Mouse (Mus musculus) right cerebral cortex, adult 18-20 months (tissue): ENCODE results near the gene 3830406C13Rik.

Experiments used
- DNase-seq: peaks from one replicate; pipeline ENCODE4 v3.0.0; 2022; ENCODE audit warnings: mixed read lengths

The 3830406C13Rik gene

DNA sequence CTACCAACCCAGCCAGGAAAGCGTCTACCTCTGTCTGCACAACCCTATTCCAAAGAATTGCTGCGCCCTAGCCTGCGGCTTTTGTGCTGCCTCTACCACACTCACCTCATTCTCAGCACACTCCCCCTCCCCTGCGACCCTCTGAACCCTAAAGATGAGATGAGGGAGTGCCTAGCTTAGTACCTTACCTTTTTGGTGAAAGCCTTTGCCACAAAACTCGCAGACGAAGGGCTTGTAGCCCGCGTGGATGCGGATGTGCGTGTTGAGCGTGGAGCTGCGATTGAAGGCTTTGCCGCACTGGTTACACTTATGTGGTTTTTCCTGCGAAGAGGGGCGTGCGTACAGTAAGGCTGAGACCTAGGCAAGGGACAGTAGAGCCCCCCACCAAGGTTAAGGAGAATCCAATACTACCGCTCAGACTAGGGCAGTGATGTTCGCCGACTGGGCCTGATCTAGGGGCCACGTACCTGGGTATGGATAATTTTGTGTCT lies 59.5 kb downstream of the 3830406C13Rik start:
- no peak for DNase-seq

DNA sequence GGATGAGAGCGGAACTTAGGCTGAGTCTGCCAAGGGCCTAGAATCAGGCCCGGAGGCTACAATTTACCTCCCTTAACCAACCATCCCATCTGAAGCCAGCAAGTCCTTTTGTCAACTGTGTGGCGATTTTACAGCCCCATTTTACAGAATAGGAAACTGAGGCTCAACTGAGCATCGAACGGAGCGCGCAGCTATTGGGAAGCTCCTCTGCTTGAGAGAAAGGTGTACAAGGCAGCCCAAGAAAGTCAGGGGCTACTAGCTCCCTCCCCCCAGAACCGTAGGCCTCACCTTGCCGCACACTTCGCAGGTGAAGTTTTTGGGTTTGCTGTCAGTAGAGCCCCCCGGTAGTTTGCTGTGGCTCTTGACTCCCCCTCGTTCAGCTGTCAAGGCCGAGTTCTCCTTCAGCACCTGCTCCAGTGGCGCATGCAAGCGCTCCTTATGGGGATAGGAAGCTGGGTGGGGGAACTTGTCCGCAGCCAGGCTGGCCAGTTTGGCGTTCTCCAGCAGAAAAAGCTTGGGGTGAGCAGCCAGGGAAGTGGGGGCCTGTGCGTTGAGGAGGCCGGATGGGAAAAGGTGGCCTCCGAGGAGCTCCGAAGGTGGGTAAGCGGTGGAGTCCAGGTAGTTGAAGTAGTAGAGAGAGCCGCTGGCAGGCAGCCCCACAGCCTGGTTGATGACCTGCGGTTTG lies 60.2 kb downstream of the 3830406C13Rik start:
- no peak for DNase-seq

DNA sequence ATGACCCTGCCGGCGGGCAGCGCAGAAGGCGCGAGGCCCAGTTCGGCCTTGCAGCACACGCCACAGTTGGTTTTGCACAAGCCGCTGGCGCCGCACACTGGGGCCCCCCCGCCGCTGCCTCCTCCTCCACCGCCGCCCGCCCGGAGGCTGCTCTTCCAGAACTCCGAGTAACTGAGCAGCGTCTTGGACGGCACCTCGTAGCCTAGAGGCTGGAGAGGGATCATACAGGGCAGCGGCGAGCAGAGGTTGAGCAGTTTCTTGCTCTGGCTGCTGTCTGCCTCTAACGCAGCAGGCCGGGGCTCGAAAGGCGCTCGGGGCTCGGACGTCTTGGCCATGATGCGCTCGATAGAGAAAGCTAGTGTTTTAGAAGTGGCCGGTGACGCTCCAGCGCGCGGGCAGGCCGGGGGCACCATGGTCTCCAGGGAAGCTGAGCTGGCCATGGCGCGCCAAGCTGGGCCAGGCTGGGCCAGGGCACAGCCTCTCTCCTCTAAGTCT lies 60.8 kb downstream of the 3830406C13Rik start:
- DNase-seq = peak; percentile 31

DNA sequence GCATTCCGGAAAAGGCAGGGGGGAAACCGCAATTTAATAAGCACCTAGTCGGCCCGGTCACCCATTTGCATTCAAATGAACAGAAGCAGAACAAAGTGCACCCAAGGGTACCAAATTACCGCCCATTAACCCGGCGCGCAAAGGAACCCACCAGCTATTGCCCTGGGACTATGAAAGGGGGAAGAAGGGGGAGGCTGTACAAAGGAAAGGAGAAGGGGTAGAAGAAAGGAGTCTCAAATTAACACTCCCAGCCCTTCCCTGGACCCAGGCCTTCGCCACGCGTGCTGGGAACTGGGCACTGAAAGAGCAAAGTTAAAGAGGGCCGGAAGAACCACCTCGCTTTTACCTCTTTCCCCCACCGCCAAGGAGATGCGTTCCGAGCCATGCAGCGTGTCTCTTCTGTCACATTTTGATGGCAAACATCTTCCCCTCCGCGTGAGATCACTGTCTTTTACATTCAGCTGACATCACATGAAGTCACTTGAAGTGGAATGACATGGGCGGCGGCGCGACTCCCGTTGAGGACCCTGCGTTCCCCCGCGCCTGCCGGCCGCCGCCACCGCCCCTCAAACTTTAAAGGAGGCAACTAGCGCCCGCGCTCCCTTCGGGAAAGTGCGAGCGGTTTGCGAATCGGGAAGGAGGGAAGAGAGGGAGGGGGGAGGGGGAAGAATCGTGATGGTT lies 61.4 kb downstream of the 3830406C13Rik start:
- no peak for DNase-seq

DNA sequence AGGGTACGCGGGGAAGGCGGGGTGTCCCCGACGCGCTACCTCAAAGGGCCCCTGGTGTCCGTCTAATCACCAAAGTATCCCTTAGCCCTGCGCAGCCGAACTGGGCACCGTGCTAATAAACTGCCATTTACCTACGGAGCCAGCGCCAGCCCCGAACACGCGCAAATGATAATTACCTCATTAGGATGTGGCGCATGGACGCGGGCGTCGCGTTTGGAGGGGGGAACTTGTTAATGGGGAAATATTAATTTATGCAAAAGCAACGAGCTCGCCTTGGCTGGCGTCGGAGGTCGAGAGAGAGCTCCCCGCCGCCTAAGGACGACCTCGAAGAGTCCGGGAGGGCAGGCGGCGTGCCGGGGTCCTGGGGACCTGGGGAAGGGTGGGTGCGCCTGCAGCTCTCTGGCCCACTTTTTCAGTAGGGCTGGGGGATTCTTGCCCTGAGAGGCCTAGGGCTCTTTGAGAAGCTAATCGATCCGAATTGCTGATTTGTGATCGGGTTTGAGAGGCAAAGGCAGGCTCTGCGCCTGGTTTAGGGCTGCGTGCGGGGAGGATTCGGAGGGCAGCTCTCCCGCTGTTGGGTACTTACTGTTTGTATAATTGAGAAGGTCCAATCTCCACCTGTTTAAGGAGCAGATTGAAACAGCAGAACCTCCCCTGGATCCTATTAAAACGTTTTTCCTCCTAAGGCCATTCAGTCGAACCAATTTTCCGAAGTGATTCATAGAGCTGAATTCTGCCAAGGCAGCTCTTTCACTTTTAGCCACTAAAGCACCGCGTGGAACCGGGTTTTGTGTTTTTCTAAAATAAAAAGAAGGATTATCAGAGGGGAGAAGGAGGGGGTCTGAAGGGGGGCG lies 62.3 kb downstream of the 3830406C13Rik start:
- no peak for DNase-seq

DNA sequence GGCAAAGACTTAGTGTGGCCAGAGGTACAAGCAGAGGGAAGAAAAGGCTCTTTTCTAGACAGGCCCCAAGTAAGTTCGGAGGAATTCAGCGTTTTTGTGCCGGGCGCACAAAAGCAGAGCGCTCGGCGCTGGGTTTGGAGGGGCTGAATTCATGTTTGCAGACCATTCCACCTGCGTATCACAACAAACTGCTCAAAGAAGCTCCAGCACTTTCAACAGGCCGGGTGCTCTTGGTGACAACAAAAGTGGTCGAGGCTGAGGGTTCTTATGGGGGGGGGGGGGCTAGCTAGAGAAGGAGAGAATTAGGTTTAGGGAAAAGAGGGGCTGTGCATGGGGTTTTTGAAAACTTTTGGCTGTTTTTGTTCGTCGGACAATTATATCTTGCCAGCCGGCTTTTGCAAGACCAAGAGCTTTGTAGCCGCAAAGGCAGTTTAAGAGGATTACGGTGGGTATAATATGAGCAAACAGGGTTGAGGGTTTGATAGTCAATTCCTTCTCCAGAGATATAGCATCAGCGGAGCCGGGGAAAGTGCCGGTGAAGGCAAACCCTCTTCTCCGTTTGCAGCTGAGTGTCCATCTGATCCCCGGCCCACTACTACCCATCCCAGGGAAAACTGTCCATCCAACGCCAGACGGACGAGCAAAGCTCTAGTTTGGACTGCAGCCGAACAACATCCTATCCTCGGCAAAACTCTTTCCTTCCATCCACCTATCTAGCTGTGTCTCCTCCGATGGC lies 63.1 kb downstream of the 3830406C13Rik start:
- no peak for DNase-seq

DNA sequence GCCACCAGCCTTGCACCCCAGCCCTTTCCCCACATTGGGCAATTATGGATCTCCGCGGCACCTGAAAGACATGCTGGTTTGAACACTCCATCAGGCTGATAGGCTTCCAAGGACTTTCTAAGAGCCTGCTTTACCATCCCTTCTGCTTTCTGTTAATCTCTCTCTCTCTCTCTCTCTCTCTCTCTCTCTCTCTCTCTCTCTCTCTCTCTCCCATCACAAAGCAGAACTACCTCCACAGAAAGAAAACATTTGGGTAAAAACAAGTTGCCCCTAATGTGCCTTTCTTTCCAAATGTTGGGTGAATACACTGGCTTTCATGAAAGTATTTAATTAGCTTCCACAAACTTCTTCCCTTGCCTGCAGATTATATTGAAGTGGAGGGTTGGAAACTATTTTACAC lies 64.1 kb downstream of the 3830406C13Rik start, which contains the start of gene Fezf2:
Gene Fezf2 (minus strand): TSS at position 101 of the 400 bp plus-strand sequence.
- no peak for DNase-seq

DNA sequence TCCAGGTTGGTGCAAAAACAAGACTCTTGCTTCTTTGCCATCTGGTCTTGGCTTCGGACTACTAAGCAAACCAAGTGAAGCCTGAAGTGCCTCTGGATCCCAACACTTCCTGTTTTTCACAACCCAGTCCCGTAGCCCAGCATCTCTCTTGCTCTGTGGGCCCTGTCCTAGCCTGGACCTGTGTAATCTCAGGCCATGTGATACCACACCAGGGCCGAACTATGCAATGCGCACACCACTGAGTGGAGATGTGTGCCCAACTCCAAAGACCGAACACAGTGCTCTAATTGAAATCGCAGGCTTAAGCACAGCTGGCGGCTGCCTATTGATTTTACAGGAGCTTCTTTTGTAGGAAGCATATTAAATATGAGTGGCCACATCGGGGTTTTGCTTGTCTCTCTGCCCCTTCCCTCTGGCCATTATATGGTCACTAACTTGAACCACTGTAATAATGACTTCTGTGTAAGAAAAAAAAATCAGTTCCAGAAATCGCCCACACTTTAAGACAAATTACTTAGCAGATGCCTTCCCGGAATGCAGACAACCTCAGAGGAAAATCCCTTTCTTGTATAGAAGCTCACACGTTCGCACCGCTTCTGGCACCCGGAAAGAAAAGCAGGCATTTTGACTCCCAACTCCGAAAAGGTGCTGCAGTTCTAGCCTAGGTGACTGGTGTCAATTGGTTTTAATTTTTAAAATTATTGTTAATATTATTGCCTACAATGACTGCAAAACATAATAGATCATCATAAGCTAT lies 65.5 kb downstream of the 3830406C13Rik start:
- no peak for DNase-seq

DNA sequence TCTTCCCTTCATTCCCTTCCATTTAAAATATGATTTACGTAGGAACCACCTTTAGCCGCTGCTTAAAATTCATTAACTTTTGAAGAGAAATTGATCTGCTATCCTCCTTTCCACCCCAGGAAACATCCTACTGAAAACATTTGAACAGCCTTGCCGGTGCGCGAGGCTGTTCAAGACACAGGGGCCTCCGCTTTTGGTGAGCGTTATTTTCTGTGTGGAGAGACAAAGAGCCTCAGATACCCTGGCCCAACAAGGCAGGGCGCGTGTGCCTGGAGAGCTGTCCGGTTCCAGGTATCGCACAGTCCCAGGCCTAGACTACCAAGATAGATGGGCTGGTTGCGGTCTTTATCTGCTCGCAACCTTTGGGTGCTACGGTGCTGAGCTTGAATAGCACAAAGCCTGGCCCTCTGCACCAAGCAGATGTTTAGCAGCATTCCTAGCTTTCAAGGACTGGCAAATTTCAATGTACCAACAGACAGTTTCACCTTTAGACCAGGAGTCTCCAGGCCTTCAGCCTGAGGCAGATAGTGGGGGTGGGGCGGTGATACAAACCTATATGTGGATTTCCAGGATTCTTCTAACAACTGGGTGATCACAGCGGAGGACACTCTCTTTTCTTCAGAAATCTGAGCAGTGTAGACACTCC lies 66.4 kb downstream of the 3830406C13Rik start:
- no peak for DNase-seq
